Mouse (Mus musculus) myocyte (in vitro differentiated cells): Measurements from ENCODE around the gene Mrps11.

Source experiments
- CEBPB ChIP-seq: IDR thresholded peaks from 2 replicates; pipeline ENCODE4 v1.6.1; 2011; ENCODE audit warnings: mild to moderate bottlenecking, moderate library complexity; ENCODE audit not compliant: poor library complexity, insufficient read depth, severe bottlenecking
- POLR2A ChIP-seq: IDR thresholded peaks from one replicate; pipeline ENCODE4 v1.6.1; 2011; ENCODE audit warnings: low read depth, mild to moderate bottlenecking, control low read depth, moderate library complexity; ENCODE audit not compliant: insufficient read length
- TCF12 ChIP-seq: IDR thresholded peaks from one replicate; pipeline ENCODE4 v1.6.1; 2011; ENCODE audit warnings: mild to moderate bottlenecking, control low read depth; ENCODE audit not compliant: poor library complexity, insufficient read depth, severe bottlenecking

GRCm38 (mm10) chr7:78827749-78828362 lies 44.9 kb downstream of the Mrps11 start:
- TF ChIP-seq POLR2A (no peak), CEBPB (no peak), TCF12 (no peak)
